In genomic region chr4:131843290-131843743, GRCm38 (mm10) we compare ENCODE assay signal across 8 mouse cellular contexts. TPM values are rescaled to one million over a fixed set of nuclear protein-coding genes. Genes with fewer than 3 reads are reported as not detected.
A peak's percentile ranks its signal among the peaks of the same experiment; 100 is the strongest.
DNase-seq lines count a peak whose midpoint lies in the region; ATAC-seq and TF ChIP-seq lines count a peak whose summit lies in the region.

Mecr (plus strand) TSS chr4:131843470.

- peaks cover 7% of the 10 kb centered on the region for H3K79me2 ChIP-seq in CH12.LX (replicated peaks; ENCODE audit: control insufficient read depth, extremely low read depth, insufficient read depth, poor library complexity, severe bottlenecking)

- dilution Hi-C loops in CH12.LX (cut with MboI; ENCODE audit: extremely low pct_ligation_motif_present, extremely low pct_unique_long_range_greater_than_20kb, low sequenced_read_pairs), result no loop called here

- H3K4me1 ChIP-seq in CH12.LX (ENCODE audit: control insufficient read depth in 1 of 2, insufficient read depth in 2 of 2), result peaks cover 12 to 33% of the 10 kb centered on the region in 2 experiments
- H3K4me1 ChIP-seq in forebrain, embryonic 12.5 days, result peaks cover 16% of the 10 kb centered on the region
- peaks cover 5% of the 10 kb centered on the region; the same call in 1 of the 2 replicates for H3K4me1 ChIP-seq in heart, postnatal 0 days (ENCODE audit: control insufficient read depth, insufficient read depth)
- H3K4me1 ChIP-seq in liver, embryonic 16.5 days (ENCODE audit: control insufficient read depth, low read depth, low read length), result peaks cover 16% of the 10 kb centered on the region
- H3K4me1 ChIP-seq in neural tube, embryonic 13.5 days (replicated peaks), result peaks cover 15% of the 10 kb centered on the region
- peaks cover 11% of the 10 kb centered on the region for H3K4me1 ChIP-seq in testis, adult 2 months (ENCODE audit: control insufficient read depth, insufficient read depth, low read length)

- peak within 1 kb of the TSS; percentile 77 to 94 (median 84) for H3K4me3 ChIP-seq in CH12.LX (replicated peaks in 1 of 3; ENCODE audit: low read depth in 2 of 3, low read length in 2 of 3, poor library complexity in 1 of 3)
- peak within 1 kb of the TSS; percentile 90 for H3K4me3 ChIP-seq in forebrain, embryonic 12.5 days (replicated peaks)
- peak within 1 kb of the TSS; percentile 69 for H3K4me3 ChIP-seq in heart, postnatal 0 days (ENCODE audit: low read depth, low read length)
- peak within 1 kb of the TSS; percentile 94 for H3K4me3 ChIP-seq in liver, embryonic 16.5 days (ENCODE audit: low read depth, low read length)
- H3K4me3 ChIP-seq in neural tube, embryonic 13.5 days, result peak within 1 kb of the TSS; percentile 88
- peak within 1 kb of the TSS; percentile 98 for H3K4me3 ChIP-seq in testis, adult 2 months (ENCODE audit: control insufficient read depth, low read depth, low read length)

- in situ Hi-C loops in CH12.LX (cut with MboI; ENCODE audit: low pct_ligation_motif_present, low pct_unique_long_range_greater_than_20kb, low sequenced_read_pairs), result loop anchor here (10.0 kb wide), 1 partner anchor 889 kb away; no protein-coding TSS in a partner anchor

- WGBS in forebrain, embryonic 12.5 days, result under 1% methylated on average over 37 of the region's 37 CpGs
- under 1% methylated on average over 37 of the region's 37 CpGs for WGBS in heart, postnatal 0 days
- WGBS in liver, embryonic 16.5 days (ENCODE audit: insufficient replicate concordance), result 0% methylated on average over 37 of the region's 37 CpGs
- under 1% methylated on average over 37 of the region's 37 CpGs for WGBS in neural tube, embryonic 13.5 days

- peaks cover 0 to 28% of the 10 kb centered on the region in 2 experiments for H3K36me3 ChIP-seq in CH12.LX (replicated peaks in 1 of 2; ENCODE audit: control insufficient read depth in 1 of 2, insufficient read depth in 1 of 2, low read length in 1 of 2)
- H3K36me3 ChIP-seq in forebrain, embryonic 12.5 days (replicated peaks), result no peaks in the 10 kb centered on the region
- H3K36me3 ChIP-seq in heart, postnatal 0 days (replicated peaks; ENCODE audit: control insufficient read depth, insufficient read depth, low read length), result peaks cover 5% of the 10 kb centered on the region; the same call in 1 of the 2 replicates
- H3K36me3 ChIP-seq in liver, embryonic 16.5 days (ENCODE audit: control insufficient read depth, insufficient read depth), result no peaks in the 10 kb centered on the region
- 0 out of 2 replicates have a peak, but pooled peaks cover 3% of the 10 kb centered on the region for H3K36me3 ChIP-seq in neural tube, embryonic 13.5 days
- H3K36me3 ChIP-seq in testis, adult 2 months (ENCODE audit: control insufficient read depth, insufficient read depth, low read length), result no peaks in the 10 kb centered on the region

- peak within 1 kb of the TSS; percentile 53 for H3K4me2 ChIP-seq in CH12.LX (ENCODE audit: insufficient read depth, low read depth, poor library complexity, severe bottlenecking)
- peak within 1 kb of the TSS; percentile 94 for H3K4me2 ChIP-seq in forebrain, embryonic 12.5 days
- peak within 1 kb of the TSS; percentile 65 for H3K4me2 ChIP-seq in heart, postnatal 0 days (ENCODE audit: low read depth, low read length)
- H3K4me2 ChIP-seq in liver, embryonic 16.5 days (ENCODE audit: low read depth, low read length), result peak within 1 kb of the TSS; percentile 89
- H3K4me2 ChIP-seq in neural tube, embryonic 13.5 days, result peak within 1 kb of the TSS; percentile 93

- ATAC-seq in forebrain, embryonic 12.5 days (ENCODE audit: low FRiP score), result peak; percentile 88
- peak; percentile 88 for ATAC-seq in heart, postnatal 0 days (ENCODE audit: insufficient read depth, low read depth)
- peak; percentile 89 for ATAC-seq in liver, embryonic 16.5 days (ENCODE audit: low read depth)
- ATAC-seq in neural tube, embryonic 13.5 days (ENCODE audit: low read depth), result peak; percentile 86

- TF ChIP-seq RAD21 in CH12.LX (IDR thresholded peaks at IDR 0.05; ENCODE audit: low read depth, low read length), result no peak

- DNase-seq in CH12.LX (ENCODE audit: extremely low read depth), result peak; percentile 89
- peak; percentile 84 for DNase-seq in c-Kit-positive CD71-positive TER-119-negative erythroid progenitor cells, embryonic 14.5 days (ENCODE audit: low read depth)
- DNase-seq in heart, postnatal 0 days (ENCODE audit: low spot score), result peak; percentile 84
- DNase-seq in kidney, postnatal 4 days, result peak; percentile 98

- no peak for TF ChIP-seq CTCF in CH12.LX (conservative IDR thresholded peaks at IDR 0.05 in 1 of 2, IDR thresholded peaks at IDR 0.05 in 1 of 2; ENCODE audit: low read depth in 2 of 2, low read length in 2 of 2)
- TF ChIP-seq CTCF in heart, postnatal 0 days (IDR thresholded peaks at IDR 0.05; ENCODE audit: low read depth), result no peak
- TF ChIP-seq CTCF in testis, adult 2 months (IDR thresholded peaks at IDR 0.05; ENCODE audit: control insufficient read depth, insufficient read depth, insufficient replicate concordance, low read depth, low read length), result no peak

- peak; percentile 94 for TF ChIP-seq POLR2A in CH12.LX (IDR thresholded peaks at IDR 0.05; ENCODE audit: low read depth, low read length)
- TF ChIP-seq POLR2A in testis, adult 2 months (IDR thresholded peaks at IDR 0.05; ENCODE audit: control insufficient read depth, low read depth, low read length), result peak; percentile 63

- peaks cover 44% of the 10 kb centered on the region for H3K27me3 ChIP-seq in CH12.LX (replicated peaks)
- H3K27me3 ChIP-seq in forebrain, embryonic 12.5 days, result peaks cover 30% of the 10 kb centered on the region
- 0 out of 2 replicates have a peak, but pooled peaks cover 16% of the 10 kb centered on the region for H3K27me3 ChIP-seq in heart, postnatal 0 days (ENCODE audit: control insufficient read depth, insufficient read depth, low read length)
- peaks cover 26% of the 10 kb centered on the region for H3K27me3 ChIP-seq in liver, embryonic 16.5 days (ENCODE audit: control insufficient read depth, insufficient read depth, low read depth, low read length)
- H3K27me3 ChIP-seq in neural tube, embryonic 13.5 days, result peaks cover 34% of the 10 kb centered on the region
- H3K27me3 ChIP-seq in testis, adult 2 months (ENCODE audit: control insufficient read depth, insufficient read depth, low read length), result no peaks in the 10 kb centered on the region

- no peak for TF ChIP-seq EP300 in CH12.LX (IDR thresholded peaks at IDR 0.05; ENCODE audit: low read length)
- no peak for TF ChIP-seq EP300 in heart, postnatal 0 days (IDR thresholded peaks at IDR 0.05; ENCODE audit: low read depth)

- peak within 1 kb of the TSS; percentile 52 for H3K9ac ChIP-seq in CH12.LX (ENCODE audit: insufficient read depth, low read depth)
- peak within 1 kb of the TSS; percentile 73 for H3K9ac ChIP-seq in forebrain, embryonic 12.5 days
- peak within 1 kb of the TSS; percentile 58 for H3K9ac ChIP-seq in heart, postnatal 0 days (replicated peaks; ENCODE audit: low read depth, low read length)
- peak within 1 kb of the TSS; percentile 84 for H3K9ac ChIP-seq in liver, embryonic 16.5 days (ENCODE audit: low read depth, low read length)
- H3K9ac ChIP-seq in neural tube, embryonic 13.5 days, result peak within 1 kb of the TSS; percentile 82

- no peaks in the 10 kb centered on the region for H3K9me3 ChIP-seq in CH12.LX (replicated peaks; ENCODE audit: low read length)
- H3K9me3 ChIP-seq in forebrain, embryonic 12.5 days, result no peaks in the 10 kb centered on the region
- no peaks in the 10 kb centered on the region for H3K9me3 ChIP-seq in heart, postnatal 0 days (replicated peaks; ENCODE audit: control insufficient read depth, low read length)
- H3K9me3 ChIP-seq in liver, embryonic 16.5 days (replicated peaks; ENCODE audit: control insufficient read depth, low read length), result no peaks in the 10 kb centered on the region
- H3K9me3 ChIP-seq in neural tube, embryonic 13.5 days, result no peaks in the 10 kb centered on the region

- no peak within 1 kb of the TSS for H3K27ac ChIP-seq in CH12.LX (ENCODE audit: insufficient read depth, low read depth)
- no peak within 1 kb of the TSS for H3K27ac ChIP-seq in forebrain, embryonic 12.5 days
- H3K27ac ChIP-seq in heart, postnatal 0 days (ENCODE audit: low read depth), result no peak within 1 kb of the TSS
- H3K27ac ChIP-seq in liver, embryonic 16.5 days (ENCODE audit: low read length), result no peak within 1 kb of the TSS
- H3K27ac ChIP-seq in neural tube, embryonic 13.5 days (replicated peaks), result no peak within 1 kb of the TSS
- H3K27ac ChIP-seq in testis, adult 2 months (ENCODE audit: control insufficient read depth, insufficient read depth, low read depth, low read length), result no peak within 1 kb of the TSS

TF ChIP-seq in CH12.LX, 34 proteins besides CTCF, POLR2A, EP300 and RAD21 (continues in another document):
- TF ChIP-seq MAX (IDR thresholded peaks at IDR 0.05; ENCODE audit: low read length) (peak; percentile 87), GABPA (IDR thresholded peaks at IDR 0.05; ENCODE audit: insufficient replicate concordance, low read depth, low read length) (no peak; the same call in 1 of the 2 replicates), RCOR1 (conservative IDR thresholded peaks at IDR 0.05; ENCODE audit: low read depth, low read length) (no peak), POLR2AphosphoS2 (IDR thresholded peaks at IDR 0.05; ENCODE audit: low read depth, low read length) (peak; percentile 65; the same call in 1 of the 2 replicates), CHD1 (IDR thresholded peaks at IDR 0.05; ENCODE audit: low read depth, low read length) (no peak), KAT2A (IDR thresholded peaks at IDR 0.05; ENCODE audit: insufficient replicate concordance, low read length) (peak; percentile 56; the same call in 1 of the 2 replicates), TBP (conservative IDR thresholded peaks at IDR 0.05; ENCODE audit: low read depth, low read length) (peak; percentile 89), USF1 (IDR thresholded peaks at IDR 0.05; ENCODE audit: low read depth, low read length) (peak; percentile 62), SIN3A (IDR thresholded peaks at IDR 0.05; ENCODE audit: low read length) (peak; percentile 99), IRF4 (IDR thresholded peaks at IDR 0.05; ENCODE audit: low read depth, low read length) (no peak; the same call in 1 of the 2 replicates), ZNF384 (IDR thresholded peaks at IDR 0.05; ENCODE audit: low read depth, low read length) (no peak), MYC (IDR thresholded peaks at IDR 0.05; ENCODE audit: low read depth, low read length) (peak; percentile 87)

RNA-seq across cellular contexts. Expression of gene Mecr, which starts in this region (rescaled TPM):
- 42.8 and 43.0 TPM in 2 replicates for total RNA-seq in CH12.LX (2012; rRNA removed)
- 54.6 and 56.4 TPM in 2 replicates for total RNA-seq in CH12.LX (2014; rRNA removed)
- polyA plus RNA-seq in CH12.LX (2012; ENCODE audit: insufficient read length, low read depth), result 77.1 and 77.3 TPM in 2 replicates
- 40.4 and 41.7 TPM in 2 replicates for polyA plus RNA-seq in forebrain, embryonic 12.5 days (2016; fragmentation: Nextera tagmentation; extraction: Ambion mirVana)
- total RNA-seq in heart, postnatal 0 days (2014; rRNA removed; ENCODE audit: low replicate concordance), result 32.7 and 70.5 TPM in 2 replicates
- 44.4 and 47.3 TPM in 2 replicates for polyA plus RNA-seq in heart, postnatal 0 days (2015; fragmentation: Nextera tagmentation; extraction: Ambion mirVana)
- 32.8 and 33.0 TPM in 2 replicates for polyA plus RNA-seq in liver, embryonic 16.5 days (2015; fragmentation: Nextera tagmentation; extraction: Ambion mirVana)
- polyA plus RNA-seq in neural tube, embryonic 13.5 days (2015; fragmentation: Nextera tagmentation; extraction: Ambion mirVana), result 35.6 and 36.1 TPM in 2 replicates
- polyA plus RNA-seq in testis, adult 2 months (2012; rRNA removed), result 17.2 and 19.3 TPM in 2 replicates
